Mouse (Mus musculus) liver, embryonic 14.5 days (tissue): Measurements from ENCODE around the gene BC030870.

Experiments
- CTCF ChIP-seq: IDR thresholded peaks from 2 replicates; pipeline ENCODE4 v1.5.1; 2016; ENCODE audit warnings: antibody characterized with exemption, low read depth, control low read depth
- EP300 ChIP-seq: IDR thresholded peaks from 2 replicates; pipeline ENCODE4 v1.6.1; 2016; ENCODE audit warnings: antibody characterized with exemption, low read depth

- TF ChIP-seq CTCF, result no peak
- TF ChIP-seq EP300, result no peak
These were observed 28.5 kb upstream of the BC030870 start for GRCm38 (mm10) chr8:65157901-65158300.
